Mouse (Mus musculus): ENCODE measurements around the gene Atxn2l.
A peak's percentile ranks its signal among the peaks of the same experiment; 100 is the strongest.

The Atxn2l gene

GRCm38 (mm10) chr7:126503273-126503878 lies at the start of gene Atxn2l:
Atxn2l (minus strand) TSS chr7:126503437.
- DNase-seq (ENCODE audit: extremely low read depth, low read depth, low spot score): peak; percentile 70

- DNase-seq (ENCODE audit: extremely low read depth, low read depth, low spot score): no peak
Observed at GRCm38 (mm10) chr7:126545631-126546030, 42.4 kb upstream of the Atxn2l start.

- no peak for DNase-seq (ENCODE audit: extremely low read depth, low read depth, low spot score)
Observed at GRCm38 (mm10) chr7:126541661-126542060, 38.4 kb upstream of the Atxn2l start.

- DNase-seq (ENCODE audit: extremely low read depth, low read depth, low spot score): no peak
Observed at GRCm38 (mm10) chr7:126537820-126538585, 34.8 kb upstream of the Atxn2l start.

- no peak for DNase-seq (ENCODE audit: extremely low read depth, low read depth, low spot score)
Observed at GRCm38 (mm10) chr7:126536466-126536865, 33.2 kb upstream of the Atxn2l start.

GRCm38 (mm10) chr7:126535766-126536165 lies 32.5 kb upstream of the Atxn2l start:
- DNase-seq (ENCODE audit: extremely low read depth, low read depth, low spot score): no peak

GRCm38 (mm10) chr7:126533434-126533833 lies 30.2 kb upstream of the Atxn2l start:
- DNase-seq (ENCODE audit: extremely low read depth, low read depth, low spot score): peak; percentile 42

GRCm38 (mm10) chr7:126528166-126528577 lies 24.9 kb upstream of the Atxn2l start:
- DNase-seq (ENCODE audit: extremely low read depth, low read depth, low spot score): no peak

GRCm38 (mm10) chr7:126523316-126523715 lies 20.1 kb upstream of the Atxn2l start:
- DNase-seq (ENCODE audit: extremely low read depth, low read depth, low spot score): no peak

GRCm38 (mm10) chr7:126519513-126519912 lies 16.3 kb upstream of the Atxn2l start:
- no peak for DNase-seq (ENCODE audit: extremely low read depth, low read depth, low spot score)

- no peak for DNase-seq (ENCODE audit: extremely low read depth, low read depth, low spot score)
Observed at GRCm38 (mm10) chr7:126518261-126518941, 15.2 kb upstream of the Atxn2l start.

- DNase-seq (ENCODE audit: extremely low read depth, low read depth, low spot score): no peak
Observed at GRCm38 (mm10) chr7:126511287-126511686, 8.1 kb upstream of the Atxn2l start.

GRCm38 (mm10) chr7:126507126-126507778 lies 4.0 kb upstream of the Atxn2l start:
- no peak for DNase-seq (ENCODE audit: extremely low read depth, low read depth, low spot score)

- DNase-seq (ENCODE audit: extremely low read depth, low read depth, low spot score): no peak
Observed at GRCm38 (mm10) chr7:126504913-126505312, 1.7 kb upstream of the Atxn2l start.

GRCm38 (mm10) chr7:126502751-126503150 lies 486 bp downstream of the Atxn2l start:
- DNase-seq (ENCODE audit: extremely low read depth, low read depth, low spot score): no peak

- no peak for DNase-seq (ENCODE audit: extremely low read depth, low read depth, low spot score)
Observed at GRCm38 (mm10) chr7:126502023-126502741, 1.1 kb downstream of the Atxn2l start.

- DNase-seq (ENCODE audit: extremely low read depth, low read depth, low spot score): no peak
Observed at GRCm38 (mm10) chr7:126501684-126502022, 1.6 kb downstream of the Atxn2l start.

GRCm38 (mm10) chr7:126499416-126499815 lies 3.8 kb downstream of the Atxn2l start:
- DNase-seq (ENCODE audit: extremely low read depth, low read depth, low spot score): no peak

GRCm38 (mm10) chr7:126497966-126498365 lies 5.3 kb downstream of the Atxn2l start:
- no peak for DNase-seq (ENCODE audit: extremely low read depth, low read depth, low spot score)

- no peak for DNase-seq (ENCODE audit: extremely low read depth, low read depth, low spot score)
Observed at GRCm38 (mm10) chr7:126496475-126496874, 6.8 kb downstream of the Atxn2l start.

- no peak for DNase-seq (ENCODE audit: extremely low read depth, low read depth, low spot score)
Observed at GRCm38 (mm10) chr7:126494120-126494519, 9.1 kb downstream of the Atxn2l start.

Data from fat pad, adult 2 months (tissue).